13 mouse cellular contexts compared by ENCODE assay signal in the genomic region with DNA sequence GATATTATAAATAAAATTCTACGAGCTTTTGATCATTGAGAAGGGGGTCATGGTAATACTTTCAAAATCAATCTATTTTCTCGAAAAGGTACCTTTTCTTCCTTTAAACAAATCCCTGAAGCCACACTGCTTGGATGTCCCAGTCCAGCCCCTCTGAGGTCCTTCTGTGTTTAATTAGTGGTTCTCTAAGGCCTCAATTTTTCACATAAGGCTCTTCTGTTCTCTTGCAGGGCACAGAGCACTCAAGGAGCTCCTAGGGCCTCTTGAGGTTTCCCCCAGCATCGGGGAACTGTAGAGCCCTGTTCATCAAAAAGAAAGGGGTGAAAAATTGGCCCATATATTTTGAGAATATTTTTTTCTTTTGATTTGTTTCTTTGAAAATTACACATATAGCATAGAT.
"Had no signal": no experiment of that assay in that cellular context is flagged by ENCODE, and none has a peak within 500 bp of the region (broad histone marks: within the 10 kb centered on the region; RNA-seq: fewer than 3 reads in every experiment).

No protein-coding gene starts in this region.

- H3K4me3 ChIP-seq: midbrain, embryonic 10.5 days; midbrain, embryonic 12.5 days; midbrain, embryonic 15.5 days; neural tube, embryonic 12.5 days had no signal

- ATAC-seq: lung, postnatal 0 days; midbrain, embryonic 15.5 days had no signal

- H3K4me2 ChIP-seq: midbrain, embryonic 12.5 days; midbrain, embryonic 15.5 days; neural tube, embryonic 12.5 days had no signal

- DNase-seq: lung, adult 2 months; lung, postnatal 4 days; right cerebral cortex, postnatal 14 days; spleen, adult 18-20 months; thymus, adult 18-20 months; thymus, postnatal 14 days; thymus, postnatal 36 days had no signal

- H3K36me3 ChIP-seq: midbrain, embryonic 10.5 days; midbrain, embryonic 12.5 days; midbrain, embryonic 15.5 days; neural tube, embryonic 12.5 days had no signal

- H3K27me3 ChIP-seq: midbrain, embryonic 12.5 days; midbrain, embryonic 15.5 days; neural tube, embryonic 12.5 days had no signal

- H3K27ac ChIP-seq: liver, embryonic 14.5 days; midbrain, embryonic 10.5 days; midbrain, embryonic 12.5 days; midbrain, embryonic 15.5 days; neural tube, embryonic 12.5 days had no signal

- H3K9ac ChIP-seq: liver, embryonic 14.5 days; midbrain, embryonic 12.5 days; midbrain, embryonic 15.5 days; neural tube, embryonic 12.5 days had no signal

- H3K9me3 ChIP-seq: midbrain, embryonic 10.5 days; midbrain, embryonic 12.5 days; midbrain, embryonic 15.5 days; neural tube, embryonic 12.5 days had no signal
